Mouse (Mus musculus) erythroblast, embryonic 14.5 days (primary cell): ENCODE measurements around the gene Ddx60. TPM values are rescaled to one million over a fixed set of nuclear protein-coding genes. Genes with fewer than 3 reads are reported as not detected.

ENCODE experiments used
- H3K27me3 ChIP-seq: 2 replicates; pipeline ENCODE4 v1.6.1; 2012; ENCODE audit warnings: inconsistent platforms; ENCODE audit not compliant: control insufficient read depth
- H3K36me3 ChIP-seq: 2 replicates; pipeline ENCODE4 v1.6.1; 2012; ENCODE audit warnings: mild to moderate bottlenecking, inconsistent platforms; ENCODE audit not compliant: control insufficient read depth
- H3K4me1 ChIP-seq: 2 replicates; pipeline ENCODE4 v1.6.1; 2012; ENCODE audit warnings: inconsistent platforms; ENCODE audit not compliant: control insufficient read depth
- H3K4me3 ChIP-seq: replicated peaks from 2 replicates; pipeline ENCODE3; 2012; ENCODE audit warnings: moderate library complexity, mild to moderate bottlenecking, inconsistent platforms
- H3K9me3 ChIP-seq: 2 replicates; pipeline ENCODE4 v1.6.1; 2012; ENCODE audit warnings: low read length, inconsistent platforms, mixed read lengths; ENCODE audit not compliant: control insufficient read depth
- GATA1 ChIP-seq: IDR thresholded peaks from 2 replicates; pipeline ENCODE4 v1.6.1; 2012; ENCODE audit warnings: low read length, inconsistent platforms, mixed read lengths
- TAL1 ChIP-seq: IDR thresholded peaks from 3 replicates; pipeline ENCODE4 v1.6.1; 2012; ENCODE audit warnings: low read length, inconsistent platforms, mixed read lengths
- polyA plus RNA-seq: library from polyadenylated mRNA; stranded (reverse); fragments of >175 nt; gene quantifications from 2 replicates; pipeline ENCODE4 v1.2.3, GENCODE M21; 2012

Gene Ddx60
- polyA plus RNA-seq = not detected in 2 replicates

GRCm38 (mm10) chr8:61927777-61928494 lies at the start of gene Ddx60:
Ddx60 (plus strand) TSS chr8:61928087.
- no peaks in the 10 kb centered on the region for H3K4me1 ChIP-seq
- no peaks in the 10 kb centered on the region for H3K36me3 ChIP-seq
- no peaks in the 10 kb centered on the region for H3K9me3 ChIP-seq
- H3K27me3 ChIP-seq = no peaks in the 10 kb centered on the region
- TF ChIP-seq TAL1 (no peak), GATA1 (no peak)
- peak within 1 kb of the TSS; percentile 58 for H3K4me3 ChIP-seq

- Histone ChIP-seq H3K9me3 (no peaks in the 10 kb centered on the region), H3K27me3 (no peaks in the 10 kb centered on the region), H3K36me3 (no peaks in the 10 kb centered on the region), H3K4me1 (no peaks in the 10 kb centered on the region), H3K4me3 (no peak overlapping the region)
- TF ChIP-seq GATA1 (no peak), TAL1 (no peak)
Observed at GRCm38 (mm10) chr8:61894062-61894461, 33.8 kb upstream of the Ddx60 start.

GRCm38 (mm10) chr8:61896742-61897141 lies 31.1 kb upstream of the Ddx60 start:
- Histone ChIP-seq H3K27me3 (no peaks in the 10 kb centered on the region), H3K4me3 (no peak overlapping the region), H3K36me3 (no peaks in the 10 kb centered on the region), H3K4me1 (no peaks in the 10 kb centered on the region), H3K9me3 (no peaks in the 10 kb centered on the region)
- TF ChIP-seq TAL1 (no peak), GATA1 (no peak)

- TF ChIP-seq GATA1 (no peak), TAL1 (0 out of 3 replicates have a peak, but pooled peaks have one; percentile 4)
- Histone ChIP-seq H3K4me1 (no peaks in the 10 kb centered on the region), H3K4me3 (no peak overlapping the region), H3K27me3 (no peaks in the 10 kb centered on the region), H3K36me3 (no peaks in the 10 kb centered on the region), H3K9me3 (no peaks in the 10 kb centered on the region)
Observed at GRCm38 (mm10) chr8:61897402-61897801, 30.5 kb upstream of the Ddx60 start.

- H3K4me3 ChIP-seq = no peak overlapping the region
- H3K27me3 ChIP-seq = no peaks in the 10 kb centered on the region
- no peak for TF ChIP-seq TAL1
- no peak for TF ChIP-seq GATA1
- H3K9me3 ChIP-seq = no peaks in the 10 kb centered on the region
- H3K36me3 ChIP-seq = no peaks in the 10 kb centered on the region
- no peaks in the 10 kb centered on the region for H3K4me1 ChIP-seq
Observed at GRCm38 (mm10) chr8:61901028-61901717, 26.7 kb upstream of the Ddx60 start.

GRCm38 (mm10) chr8:61902521-61902920 lies 25.4 kb upstream of the Ddx60 start, which contains the start of gene Palld:
Palld (minus strand) TSS chr8:61902690.
- Histone ChIP-seq H3K4me1 (no peaks in the 10 kb centered on the region), H3K36me3 (no peaks in the 10 kb centered on the region), H3K27me3 (no peaks in the 10 kb centered on the region), H3K4me3 (no peak within 1 kb of the TSS), H3K9me3 (no peaks in the 10 kb centered on the region)
- no peak for TF ChIP-seq TAL1
- no peak for TF ChIP-seq GATA1

- no peaks in the 10 kb centered on the region for H3K4me1 ChIP-seq
- H3K4me3 ChIP-seq = no peak overlapping the region
- H3K27me3 ChIP-seq = no peaks in the 10 kb centered on the region
- TF ChIP-seq TAL1 = no peak
- TF ChIP-seq GATA1 = no peak
- H3K9me3 ChIP-seq = no peaks in the 10 kb centered on the region
- no peaks in the 10 kb centered on the region for H3K36me3 ChIP-seq
Observed at GRCm38 (mm10) chr8:61908303-61909215, 19.3 kb upstream of the Ddx60 start.

- no peaks in the 10 kb centered on the region for H3K9me3 ChIP-seq
Observed at GRCm38 (mm10) chr8:61909313-61909712, 18.6 kb upstream of the Ddx60 start.

GRCm38 (mm10) chr8:61912817-61913216 lies 15.1 kb upstream of the Ddx60 start:
- TF ChIP-seq TAL1 = no peak
- TF ChIP-seq GATA1 = no peak
- Histone ChIP-seq H3K4me3 (no peak overlapping the region), H3K36me3 (no peaks in the 10 kb centered on the region), H3K27me3 (no peaks in the 10 kb centered on the region), H3K4me1 (no peaks in the 10 kb centered on the region), H3K9me3 (no peaks in the 10 kb centered on the region)

More at GRCm38 (mm10) chr8:61909313-61909712, 18.6 kb upstream of the Ddx60 start:
- TF ChIP-seq GATA1 = no peak
- TF ChIP-seq TAL1 = no peak
- Histone ChIP-seq H3K4me1 (no peaks in the 10 kb centered on the region), H3K36me3 (no peaks in the 10 kb centered on the region), H3K27me3 (no peaks in the 10 kb centered on the region), H3K4me3 (no peak overlapping the region)
